Mouse (Mus musculus) testis, adult 2 months (tissue): ENCODE measurements around the gene Gdpd5.

Experiments used
- CTCF ChIP-seq: fragments of 200-500 bp; IDR thresholded peaks from 2 replicates; pipeline ENCODE4 v1.5.1; 2012; ENCODE audit warnings: low read depth, mild to moderate bottlenecking, inconsistent platforms, low read length, moderate library complexity; ENCODE audit not compliant: control insufficient read depth, insufficient read depth, insufficient replicate concordance
- POLR2A ChIP-seq: fragments of 200-500 bp; IDR thresholded peaks from 2 replicates; pipeline ENCODE4 v1.6.1; 2012; ENCODE audit warnings: low read depth, mild to moderate bottlenecking, inconsistent platforms, low read length, moderate library complexity; ENCODE audit not compliant: control insufficient read depth

GRCm38 (mm10) chr7:99473638-99474407 is 92.6 kb downstream of the Gdpd5 start:
- TF ChIP-seq CTCF, result no peak; the same call in 1 of the 2 replicates
- no peak; the same call in 1 of the 2 replicates for TF ChIP-seq POLR2A
